Mouse (Mus musculus): Measurements from ENCODE around the gene Zfp503. TPM values are rescaled to one million over a fixed set of nuclear protein-coding genes. Genes with fewer than 3 reads are reported as not detected.

Gene Zfp503
- polyA plus RNA-seq, 1 experiment: not detected

DNA sequence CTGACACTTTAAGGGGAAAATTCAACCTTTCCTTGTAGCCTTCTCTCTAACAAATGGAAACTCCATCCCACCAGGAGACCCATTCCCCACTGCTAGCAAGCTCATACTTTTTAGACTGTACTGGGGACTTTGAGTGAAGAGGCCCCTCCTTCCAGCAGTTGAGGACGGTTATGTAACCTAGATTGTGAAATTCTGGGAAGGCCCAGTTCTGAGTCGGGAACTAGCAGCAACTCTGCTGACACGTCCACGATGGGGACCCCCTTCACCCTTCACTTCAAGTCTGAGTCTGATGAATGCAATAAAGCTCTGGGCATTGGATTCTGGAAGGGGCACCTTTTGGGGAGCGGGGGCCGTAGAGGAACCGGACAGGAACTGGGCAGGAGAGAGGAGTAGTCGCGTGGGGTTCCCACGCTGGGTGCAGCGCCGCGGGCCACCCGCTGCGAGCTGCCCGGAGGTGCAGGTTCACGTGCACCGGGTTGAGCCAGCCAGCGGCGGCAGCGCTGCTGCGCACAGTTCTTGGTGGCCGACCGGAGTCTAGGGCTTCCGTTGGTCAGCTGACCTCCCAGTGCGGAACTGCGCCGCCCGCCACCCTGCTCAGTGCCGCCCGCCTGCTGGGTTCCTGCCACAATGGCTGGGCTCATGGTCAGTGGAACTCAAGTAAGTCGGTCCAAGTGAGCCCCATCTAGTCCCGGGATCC lies 30.0 kb upstream of the Zfp503 start, which contains the start of gene Lrmda:
TSS of gene Lrmda (plus strand) at position 461 of the 697 bp plus-strand sequence.
- TF ChIP-seq CTCF (IDR thresholded peaks at IDR 0.05; ENCODE audit: insufficient read depth, low read depth, low read length) (no peak), POLR2A (IDR thresholded peaks at IDR 0.05; ENCODE audit: insufficient read depth, low read depth, low read length) (no peak)
- Histone ChIP-seq H3K4me3 (ENCODE audit: insufficient read depth, low read depth, low read length) (peak within 1 kb of the TSS; percentile 31), H3K27ac (ENCODE audit: insufficient read depth, low read depth, low read length) (no peak within 1 kb of the TSS), H3K4me1 (ENCODE audit: control insufficient read depth, insufficient read depth, low read length) (0 out of 2 replicates have a peak, but pooled peaks cover 3% of the 10 kb centered on the region)
- WGBS: 2% methylated on average over 33 of the region's 33 CpGs

DNA sequence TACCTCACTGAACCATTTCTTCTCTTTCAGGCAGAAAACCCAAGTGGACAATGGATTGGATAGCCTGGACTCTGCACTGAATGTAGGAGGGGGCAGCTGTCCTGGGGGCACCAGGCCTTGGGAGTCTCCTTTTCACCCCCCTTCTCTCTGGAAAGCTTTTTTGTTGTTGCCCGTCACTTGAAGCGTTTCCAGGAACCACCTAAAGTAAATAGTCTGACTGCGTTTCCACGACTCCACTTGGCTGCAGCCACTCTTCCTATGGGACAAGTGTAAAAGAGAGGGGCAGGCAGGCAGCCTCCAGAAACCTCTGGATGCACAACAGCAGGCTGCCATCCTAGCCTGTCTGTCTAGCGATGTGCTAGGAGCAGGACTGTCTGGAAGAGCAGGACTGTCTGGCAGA lies 27.6 kb upstream of the Zfp503 start:
- Histone ChIP-seq H3K4me3 (ENCODE audit: insufficient read depth, low read depth, low read length) (no peak overlapping the region), H3K27ac (ENCODE audit: insufficient read depth, low read depth, low read length) (no peak overlapping the region), H3K4me1 (ENCODE audit: control insufficient read depth, insufficient read depth, low read length) (0 out of 2 replicates have a peak, but pooled peaks cover 3% of the 10 kb centered on the region)
- TF ChIP-seq CTCF (IDR thresholded peaks at IDR 0.05; ENCODE audit: insufficient read depth, low read depth, low read length) (no peak), POLR2A (IDR thresholded peaks at IDR 0.05; ENCODE audit: insufficient read depth, low read depth, low read length) (no peak)
- 67% methylated on average over 5 of the region's 5 CpGs for WGBS

DNA sequence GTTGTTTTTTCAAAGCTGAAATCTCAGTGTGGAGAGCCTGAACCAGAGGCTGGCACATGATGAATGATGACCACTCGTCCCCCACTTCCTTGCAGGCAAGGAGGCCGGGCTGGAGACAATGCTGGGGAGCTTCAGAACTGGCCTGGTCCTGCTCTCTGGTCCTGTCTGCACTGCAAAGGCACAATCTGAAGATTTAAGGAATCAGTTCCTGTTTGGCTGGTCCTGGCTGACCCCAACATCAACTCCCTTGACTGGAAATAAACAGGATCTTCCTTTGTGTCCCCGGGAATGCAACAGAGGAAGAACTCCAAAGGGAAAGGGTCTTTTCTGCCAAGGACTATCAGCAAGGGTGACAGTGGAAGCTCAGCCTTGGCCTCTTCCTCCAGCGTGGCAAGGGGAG lies 25.4 kb upstream of the Zfp503 start:
- 0 out of 2 replicates have a peak, but pooled peaks cover 3% of the 10 kb centered on the region for H3K4me1 ChIP-seq (ENCODE audit: control insufficient read depth, insufficient read depth, low read length)
- no peak for TF ChIP-seq POLR2A (IDR thresholded peaks at IDR 0.05; ENCODE audit: insufficient read depth, low read depth, low read length)
- TF ChIP-seq CTCF (IDR thresholded peaks at IDR 0.05; ENCODE audit: insufficient read depth, low read depth, low read length): no peak
- H3K27ac ChIP-seq (ENCODE audit: insufficient read depth, low read depth, low read length): no peak overlapping the region
- H3K4me3 ChIP-seq (ENCODE audit: insufficient read depth, low read depth, low read length): no peak overlapping the region
- WGBS: 81% methylated on average over 4 of the region's 4 CpGs

DNA sequence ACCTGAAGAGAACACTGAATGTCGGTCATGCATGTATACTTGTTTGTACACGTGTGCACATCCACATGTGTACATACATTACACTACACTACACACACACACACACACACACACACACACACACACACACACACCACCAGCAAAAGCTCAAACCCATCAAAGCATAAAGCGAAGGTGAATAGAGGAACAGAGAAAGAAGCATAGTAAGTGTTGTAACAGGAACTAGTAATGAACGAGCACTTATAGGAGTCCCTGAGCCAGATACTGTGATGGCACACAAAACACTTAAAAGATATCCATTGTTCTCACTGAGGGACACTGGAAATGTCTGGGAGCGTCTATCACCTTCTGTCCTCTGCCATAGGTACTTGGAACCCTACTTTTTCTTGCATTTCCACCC lies 24.9 kb upstream of the Zfp503 start:
- WGBS: 93% methylated on average over 5 of the region's 5 CpGs
- Histone ChIP-seq H3K4me1 (ENCODE audit: control insufficient read depth, insufficient read depth, low read length) (0 out of 2 replicates have a peak, but pooled peaks cover under 1% of the 10 kb centered on the region), H3K4me3 (ENCODE audit: insufficient read depth, low read depth, low read length) (no peak overlapping the region), H3K27ac (ENCODE audit: insufficient read depth, low read depth, low read length) (no peak overlapping the region)
- TF ChIP-seq CTCF (IDR thresholded peaks at IDR 0.05; ENCODE audit: insufficient read depth, low read depth, low read length): no peak

DNA sequence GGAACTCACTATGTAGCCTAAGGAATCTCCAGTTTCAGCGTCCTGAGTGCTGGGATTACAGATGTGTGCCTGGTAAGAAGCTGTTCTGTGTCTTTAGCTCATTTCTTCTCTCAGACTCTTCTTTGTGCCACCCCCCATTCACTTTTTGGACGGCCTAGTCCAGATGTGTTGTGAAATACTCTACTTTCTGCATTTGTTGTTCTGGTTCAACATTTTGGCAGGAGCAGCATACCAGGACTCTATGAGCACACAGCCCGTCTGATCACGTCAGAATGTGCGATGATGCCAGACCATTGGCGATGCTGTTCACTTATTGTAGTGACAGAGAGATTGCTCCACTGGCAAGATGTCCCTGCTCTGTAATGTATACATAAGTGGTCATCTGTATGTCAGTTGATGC lies 17.6 kb upstream of the Zfp503 start:
- Histone ChIP-seq H3K27ac (ENCODE audit: insufficient read depth, low read depth, low read length) (no peak overlapping the region), H3K4me3 (ENCODE audit: insufficient read depth, low read depth, low read length) (no peak overlapping the region), H3K4me1 (ENCODE audit: control insufficient read depth, insufficient read depth, low read length) (no peaks in the 10 kb centered on the region)
- TF ChIP-seq POLR2A (IDR thresholded peaks at IDR 0.05; ENCODE audit: insufficient read depth, low read depth, low read length) (no peak), CTCF (IDR thresholded peaks at IDR 0.05; ENCODE audit: insufficient read depth, low read depth, low read length) (no peak)
- 89% methylated on average over 6 of the region's 6 CpGs for WGBS

DNA sequence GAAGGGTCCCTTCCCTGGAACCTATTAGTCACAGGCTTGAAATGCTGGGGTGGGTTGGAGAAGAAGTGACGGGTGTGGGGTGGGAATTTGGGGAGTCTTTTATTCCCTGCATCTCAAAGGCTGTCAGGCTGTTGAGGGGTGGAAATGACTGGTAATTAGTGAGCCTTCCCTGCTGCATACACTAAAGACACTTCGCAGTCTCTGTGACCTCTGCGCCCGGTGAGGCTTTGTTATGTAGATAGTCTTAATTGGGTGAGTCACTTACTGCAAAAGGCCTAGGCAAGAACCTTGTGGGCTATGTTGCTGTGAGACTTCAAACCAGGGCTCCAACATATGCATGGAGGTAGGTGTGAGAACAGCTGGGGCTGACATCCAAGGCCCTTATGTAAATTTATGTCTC lies 15.5 kb upstream of the Zfp503 start:
- Histone ChIP-seq H3K4me3 (ENCODE audit: insufficient read depth, low read depth, low read length) (no peak overlapping the region), H3K27ac (ENCODE audit: insufficient read depth, low read depth, low read length) (no peak overlapping the region), H3K4me1 (ENCODE audit: control insufficient read depth, insufficient read depth, low read length) (no peaks in the 10 kb centered on the region)
- 22% methylated on average over 4 of the region's 4 CpGs for WGBS
- TF ChIP-seq CTCF (IDR thresholded peaks at IDR 0.05; ENCODE audit: insufficient read depth, low read depth, low read length) (no peak), POLR2A (IDR thresholded peaks at IDR 0.05; ENCODE audit: insufficient read depth, low read depth, low read length) (no peak)

DNA sequence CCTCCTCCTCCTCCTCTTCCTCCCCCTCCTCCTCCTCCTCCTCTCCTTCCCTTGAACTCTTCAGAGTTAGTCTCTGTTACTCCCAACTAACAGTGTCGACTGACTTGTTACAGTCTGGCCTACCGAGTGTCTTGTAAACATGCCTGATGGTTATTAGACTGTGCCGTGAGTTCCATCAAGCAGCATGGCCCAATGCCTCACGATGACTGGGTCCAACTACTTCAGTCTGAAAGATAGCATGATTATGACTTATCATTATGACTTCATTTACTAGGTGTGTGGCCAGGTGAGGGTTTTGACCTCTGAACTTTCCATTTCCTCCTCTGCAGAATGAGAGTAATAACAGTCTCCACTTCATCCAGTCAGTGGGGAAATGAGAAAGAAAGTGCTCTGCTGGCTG lies 14.2 kb upstream of the Zfp503 start:
- TF ChIP-seq CTCF (IDR thresholded peaks at IDR 0.05; ENCODE audit: insufficient read depth, low read depth, low read length) (no peak), POLR2A (IDR thresholded peaks at IDR 0.05; ENCODE audit: insufficient read depth, low read depth, low read length) (no peak)
- no peak overlapping the region for H3K27ac ChIP-seq (ENCODE audit: insufficient read depth, low read depth, low read length)
- 88% methylated on average over 4 of the region's 4 CpGs for WGBS
- no peak overlapping the region for H3K4me3 ChIP-seq (ENCODE audit: insufficient read depth, low read depth, low read length)
- H3K4me1 ChIP-seq (ENCODE audit: control insufficient read depth, insufficient read depth, low read length): no peaks in the 10 kb centered on the region

DNA sequence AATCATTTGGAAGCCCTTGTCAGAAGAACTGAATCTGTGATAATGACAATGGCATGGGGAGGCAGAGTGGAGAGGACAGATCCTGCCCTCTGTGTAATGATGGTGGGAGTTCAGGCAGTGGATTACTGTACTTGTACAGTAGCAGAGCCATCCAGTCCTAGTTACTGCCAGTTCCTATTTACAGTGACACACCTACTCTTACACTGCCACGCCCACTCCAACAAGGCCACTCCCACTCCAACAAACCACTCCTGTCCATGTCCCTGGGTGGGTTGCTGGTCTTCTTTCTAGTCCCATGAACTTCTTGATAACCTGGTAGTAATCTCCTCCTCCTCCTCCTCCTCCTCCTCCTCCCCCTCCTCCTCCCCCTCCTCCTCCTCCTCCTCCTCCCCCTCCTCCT lies 13.8 kb upstream of the Zfp503 start:
- WGBS: 90% methylated on average over 1 of the region's 1 CpGs
- H3K4me3 ChIP-seq (ENCODE audit: insufficient read depth, low read depth, low read length): no peak overlapping the region
- no peak overlapping the region for H3K27ac ChIP-seq (ENCODE audit: insufficient read depth, low read depth, low read length)
- H3K4me1 ChIP-seq (ENCODE audit: control insufficient read depth, insufficient read depth, low read length): no peaks in the 10 kb centered on the region
- no peak for TF ChIP-seq CTCF (IDR thresholded peaks at IDR 0.05; ENCODE audit: insufficient read depth, low read depth, low read length)

DNA sequence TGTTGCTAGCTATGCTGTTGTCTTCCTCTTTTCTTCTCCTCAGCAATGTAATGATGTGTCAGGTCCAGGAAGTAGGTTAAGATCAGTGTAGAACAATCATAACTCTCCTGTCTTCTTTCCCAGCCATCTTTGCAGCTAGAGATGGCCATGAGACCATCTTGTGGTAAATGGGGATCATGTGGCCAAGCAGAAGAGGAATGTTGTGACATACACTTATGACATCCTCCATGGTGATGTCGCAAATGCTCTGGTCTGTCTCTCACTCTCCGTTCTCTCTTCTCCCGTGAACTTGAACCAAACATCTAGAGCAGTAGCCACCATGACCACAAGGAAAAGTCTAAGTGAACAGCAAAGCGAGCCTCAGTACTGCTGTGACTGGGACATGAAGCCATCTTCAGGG lies 10.2 kb upstream of the Zfp503 start:
- H3K27ac ChIP-seq (ENCODE audit: insufficient read depth, low read depth, low read length): no peak overlapping the region
- H3K4me3 ChIP-seq (ENCODE audit: insufficient read depth, low read depth, low read length): no peak overlapping the region
- no peak for TF ChIP-seq POLR2A (IDR thresholded peaks at IDR 0.05; ENCODE audit: insufficient read depth, low read depth, low read length)
- no peak for TF ChIP-seq CTCF (IDR thresholded peaks at IDR 0.05; ENCODE audit: insufficient read depth, low read depth, low read length)
- H3K4me1 ChIP-seq (ENCODE audit: control insufficient read depth, insufficient read depth, low read length): no peaks in the 10 kb centered on the region
- WGBS: 92% methylated on average over 4 of the region's 4 CpGs

Data from olfactory bulb, adult 2 months (tissue).